Mouse (Mus musculus): ENCODE measurements around the gene Kiss1.
"Not testable (repeated sequence)": the region's sequence is repeated elsewhere in the genome, so short reads cannot be mapped to it uniquely, and the experiment has no call there.

GRCm38 (mm10) chr1:133340403-133340802 lies 18.7 kb downstream of the Kiss1 start:
- TF ChIP-seq CTCF, EP300 (IDR thresholded peaks at IDR 0.05; ENCODE audit: low read depth): not testable (repeated sequence)
